Mouse (Mus musculus) heart, postnatal 36 days (tissue): ENCODE results near the gene Tbx18. TPM values are rescaled to one million over a fixed set of nuclear protein-coding genes. Genes with fewer than 3 reads are reported as not detected.

Experiments
- DNase-seq, 2 experiments: peaks; one replicate each; pipeline ENCODE4 v3.0.0; 2021 to 2022
- intact Hi-C: fragments of 180-260 bp; cut with DNase I; formaldehyde crosslinking; loops from one replicate; pipeline ENCODE4 v1.15.1; 2025
- total RNA-seq, 2 experiments: library from RNA; stranded (reverse); gene quantifications; 2 replicates each; pipeline ENCODE4 v1.2.3; 2021

The Tbx18 gene
- 1 to 10 TPM; 3.4 to 5.3 TPM for total RNA-seq

DNA sequence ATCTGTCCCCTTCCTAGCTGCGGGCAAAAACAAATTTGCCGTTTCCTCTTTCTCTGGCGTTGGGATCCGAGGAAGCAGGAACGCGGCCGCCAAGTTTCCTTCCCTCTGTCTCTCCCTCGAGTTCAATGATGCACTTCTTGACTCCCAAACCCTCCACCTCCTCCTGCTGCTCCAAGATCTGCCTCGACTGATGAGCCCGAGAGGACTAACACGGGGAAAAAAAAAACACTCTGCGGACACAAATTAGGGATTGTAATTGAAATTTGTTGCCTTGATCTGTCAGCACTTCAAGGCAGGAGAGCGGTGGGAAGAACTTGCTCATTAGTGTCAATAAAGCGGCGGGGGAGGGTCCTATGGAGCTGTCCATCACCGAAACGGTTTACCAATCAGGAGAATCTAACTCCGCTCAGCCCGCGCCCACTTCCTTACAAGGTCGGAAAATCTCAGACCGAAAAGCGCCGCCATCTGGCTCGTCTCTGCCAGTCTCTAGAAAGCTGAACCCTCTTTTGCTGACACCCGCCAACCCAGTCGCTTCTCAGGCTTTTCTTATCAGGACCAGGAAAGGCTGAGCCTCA is at the start of gene Tbx18:
TSS of gene Tbx18 (minus strand) at position 300 of the 575 bp plus-strand sequence.
- DNase-seq = peak; percentile 73 to 74
- intact Hi-C loops = loop anchor here (5.0 to 10.0 kb wide), 3 partner anchors 306 to 494 kb away; no protein-coding TSS in a partner anchor

DNA sequence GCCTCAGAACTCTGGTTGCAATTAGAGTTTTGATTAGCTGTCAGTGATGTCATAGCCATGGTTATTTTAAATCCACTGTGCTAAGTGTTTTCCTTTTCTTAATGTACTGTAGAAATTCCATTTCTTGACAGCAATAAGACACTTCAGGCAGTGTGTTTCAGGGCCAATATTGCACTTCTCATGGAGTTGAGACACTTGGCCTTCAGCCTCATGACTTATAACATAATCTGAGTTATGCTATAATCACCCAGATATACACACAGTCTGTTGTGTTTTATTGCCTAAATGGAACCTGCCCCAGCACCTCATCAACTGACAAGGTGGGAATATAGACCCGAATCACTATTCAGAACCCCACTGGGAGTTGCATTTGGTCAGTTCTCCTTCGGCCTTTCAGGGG is 42.9 kb upstream of the Tbx18 start:
- DNase-seq = no peak
- intact Hi-C loops = no loop called here

DNA sequence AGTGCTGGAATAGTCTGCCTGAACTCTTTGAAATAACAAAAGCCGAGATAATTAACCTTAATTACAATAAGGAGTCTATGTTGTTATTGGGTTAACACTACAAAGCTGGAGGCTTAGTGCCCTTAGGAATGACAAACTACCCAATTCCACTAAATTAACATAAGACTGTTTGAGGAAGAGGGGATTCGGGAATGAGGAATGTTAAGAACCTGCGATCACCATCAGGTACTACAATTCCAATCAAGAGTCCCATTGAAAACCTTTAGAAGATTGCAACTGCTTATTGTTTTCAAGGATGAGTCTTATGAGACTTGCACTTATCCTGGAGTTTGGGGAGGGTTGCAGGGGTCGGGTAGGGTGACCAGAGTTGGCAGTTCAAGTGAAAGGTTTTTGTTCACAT is 24.6 kb upstream of the Tbx18 start:
- DNase-seq = no peak
- intact Hi-C loops = no loop called here

DNA sequence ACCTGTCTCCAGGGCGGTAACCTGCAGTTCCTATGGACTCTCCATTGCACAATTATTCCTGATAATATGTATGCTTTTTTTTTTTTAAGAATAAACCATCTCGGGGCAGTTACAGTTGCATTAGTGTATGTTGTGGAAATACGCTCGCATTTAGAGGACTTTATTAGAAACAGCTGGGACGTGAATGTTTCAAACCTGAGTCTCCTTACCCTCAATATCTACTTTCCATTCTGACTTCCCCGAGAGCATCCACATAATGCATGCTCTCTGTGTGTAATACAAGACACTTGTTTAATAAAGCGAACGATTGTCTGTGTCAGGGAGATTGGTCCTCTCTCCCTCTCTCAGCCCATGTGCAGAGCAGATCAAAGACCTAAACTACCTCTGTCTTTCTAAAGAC is 10.5 kb upstream of the Tbx18 start:
- DNase-seq = no peak
- intact Hi-C loops = loop anchor here (5.0 kb wide), 1 partner anchor 101 kb away; no protein-coding TSS in a partner anchor

DNA sequence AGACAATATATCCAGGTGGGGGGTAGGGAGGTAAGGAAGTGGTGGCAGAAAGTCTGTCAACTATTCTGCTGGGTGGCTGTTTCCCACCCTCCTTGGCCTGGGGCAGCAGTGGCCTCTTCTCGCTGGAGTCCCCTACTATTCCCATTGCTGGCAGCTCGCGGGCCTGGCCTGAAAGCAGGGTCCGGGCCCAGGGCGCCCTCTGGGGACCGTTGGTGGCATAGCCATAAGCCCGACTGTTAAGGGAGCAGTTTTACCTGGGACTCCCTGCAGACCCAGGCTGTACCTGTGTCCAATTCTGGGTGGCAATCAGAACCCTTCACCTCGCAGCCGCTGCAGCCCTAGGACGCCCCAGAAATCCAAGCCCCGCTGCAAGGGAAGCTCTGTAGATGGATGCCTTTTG is 9.6 kb upstream of the Tbx18 start:
- DNase-seq = peak; percentile 55 to 70
- intact Hi-C loops = loop anchor here (5.0 kb wide), 1 partner anchor 102 kb away; no protein-coding TSS in a partner anchor

DNA sequence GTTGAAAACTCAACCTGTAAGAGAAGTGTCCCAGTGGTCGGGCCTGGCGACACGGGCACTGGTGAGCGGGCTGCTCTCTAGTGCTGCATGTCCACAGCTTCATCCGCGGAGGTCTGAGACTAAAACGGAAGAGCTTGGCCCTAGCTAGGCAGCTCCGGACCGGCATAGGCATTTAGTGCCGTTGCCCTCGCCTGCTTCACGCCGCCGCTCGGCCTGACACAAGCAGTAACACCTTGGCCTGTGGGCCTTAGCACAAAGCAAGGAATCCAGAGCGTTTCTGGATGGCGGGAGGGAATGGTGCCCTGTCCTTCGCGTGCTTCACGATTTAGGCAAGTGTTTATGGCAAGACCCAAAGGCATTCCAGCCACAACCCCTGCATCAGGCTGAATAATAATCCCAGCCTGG is 9.2 kb upstream of the Tbx18 start:
- intact Hi-C loops = loop anchor here (5.0 kb wide), 1 partner anchor 102 kb away; no protein-coding TSS in a partner anchor
- DNase-seq = peak in 1 of 2 experiments; percentile 23

DNA sequence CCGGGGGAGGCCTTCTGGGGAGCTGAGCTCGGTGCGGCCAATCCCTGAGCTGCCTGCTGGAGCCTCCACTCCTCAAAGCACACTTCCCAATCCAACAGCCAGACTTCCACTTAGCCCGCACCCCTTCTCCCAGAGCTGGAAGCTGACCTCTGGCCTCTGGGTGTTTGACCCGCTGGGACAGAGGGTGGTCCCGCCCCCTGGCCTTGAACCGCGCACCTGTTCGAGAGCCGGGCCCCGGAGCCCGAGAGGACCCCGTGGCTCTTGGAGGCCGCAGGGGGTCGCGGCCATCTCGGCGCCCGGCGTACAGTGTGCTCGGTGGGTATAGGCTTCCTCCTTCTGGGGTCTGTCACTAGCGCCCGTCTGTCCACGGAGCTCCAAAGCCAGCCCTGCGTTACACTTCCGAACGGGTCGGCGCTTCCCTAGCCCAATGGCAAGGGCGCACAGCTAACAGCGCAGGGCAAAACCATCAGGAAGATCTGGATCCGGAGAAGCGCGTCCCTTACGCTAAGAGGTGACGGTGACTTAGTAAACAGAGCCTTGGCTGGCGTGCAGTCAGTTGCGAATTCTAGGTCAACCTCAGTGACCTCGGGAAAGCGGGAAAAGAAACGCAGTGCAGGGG is 8.6 kb upstream of the Tbx18 start:
- intact Hi-C loops = loop anchor here (5.0 to 10.0 kb wide), 3 partner anchors 103 to 485 kb away; no protein-coding TSS in a partner anchor
- DNase-seq = peak; percentile 15 to 43

DNA sequence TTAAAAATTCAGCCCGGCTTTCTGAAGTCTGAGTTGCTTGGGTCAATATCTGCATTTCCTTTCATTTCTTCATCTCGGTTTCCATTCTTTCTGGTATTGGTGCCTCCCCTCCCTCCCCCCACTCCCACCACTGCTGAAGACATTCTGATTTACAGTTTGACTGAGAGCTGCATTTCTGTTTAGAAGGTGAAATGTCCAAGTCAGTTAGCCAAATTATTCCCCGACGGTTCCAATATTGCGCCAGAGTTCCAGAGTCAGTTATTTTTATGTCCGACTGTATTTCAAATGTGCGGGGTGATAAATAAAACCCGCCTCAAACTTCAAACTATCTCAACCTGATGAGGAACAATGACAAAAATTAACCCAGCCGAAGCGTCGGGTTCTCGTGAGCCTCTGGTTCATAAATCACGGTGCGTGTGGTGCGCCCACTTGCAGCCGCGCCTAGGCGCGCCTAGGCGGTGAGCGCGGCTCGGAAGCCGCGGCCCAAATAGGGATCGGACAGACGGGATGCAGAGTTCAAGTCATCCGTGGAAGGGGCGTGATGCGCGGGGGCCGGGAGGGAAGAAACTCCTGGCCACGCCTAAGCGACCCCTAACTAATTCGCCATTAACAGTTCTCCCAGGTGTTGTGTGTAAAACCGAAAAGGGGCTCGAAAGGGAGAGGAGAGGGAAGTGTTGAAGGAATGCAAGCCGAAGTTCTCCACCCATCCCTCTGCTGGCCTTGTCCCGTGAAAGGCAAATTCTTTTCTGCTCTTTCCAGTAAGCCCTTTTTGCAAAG is 7.9 kb upstream of the Tbx18 start:
- intact Hi-C loops = loop anchor here (10.0 kb wide), 2 partner anchors 314 to 486 kb away; no protein-coding TSS in a partner anchor

DNA sequence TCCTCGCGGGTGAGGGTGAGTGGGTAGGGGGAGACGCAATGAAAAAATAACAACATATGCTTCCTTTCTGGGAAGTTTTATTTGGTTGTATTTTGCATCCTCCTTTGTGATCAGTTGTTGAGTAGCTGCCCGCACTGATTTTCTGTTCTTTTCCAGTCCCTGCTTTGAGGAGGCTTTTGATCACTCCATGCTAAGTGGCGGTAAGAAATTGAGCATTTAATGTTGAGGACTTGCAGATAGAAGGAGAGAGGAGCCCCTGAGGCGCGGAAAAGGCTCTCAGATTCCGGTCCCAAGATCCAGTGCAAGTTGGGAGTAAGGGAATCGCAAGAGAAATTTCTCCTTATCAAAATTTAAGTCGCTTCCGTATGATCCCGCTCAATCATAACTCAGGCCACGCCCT is 7.1 kb upstream of the Tbx18 start:
- DNase-seq = no peak

More for the DNA sequence above, 7.9 kb upstream of the Tbx18 start:
- DNase-seq = peak in 1 of 2 experiments; percentile 20

DNA sequence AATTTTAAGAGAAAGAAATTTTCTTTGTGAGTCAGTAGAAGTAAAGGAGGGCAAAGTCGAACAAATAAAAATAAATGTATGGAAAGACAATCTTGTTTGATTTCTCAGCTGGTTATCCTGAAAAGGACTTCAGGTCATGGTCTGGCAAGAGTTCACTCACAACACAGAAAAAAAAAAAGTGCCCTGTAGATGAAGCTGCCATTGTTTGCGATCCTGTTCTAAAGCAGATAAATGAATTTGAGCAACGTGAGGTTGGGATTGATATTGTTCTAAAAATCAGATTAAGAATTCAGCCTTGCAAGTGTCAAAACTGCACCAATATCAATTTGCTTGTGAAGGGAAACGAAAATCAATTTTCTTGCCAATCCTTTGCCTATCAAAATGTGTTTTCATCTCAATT is 6.2 kb upstream of the Tbx18 start:
- intact Hi-C loops = loop anchor here (10.0 kb wide), 2 partner anchors 312 to 488 kb away; no protein-coding TSS in a partner anchor
- DNase-seq = no peak

More for the DNA sequence above, 7.1 kb upstream of the Tbx18 start:
- intact Hi-C loops = loop anchor here (10.0 kb wide), 2 partner anchors 313 to 487 kb away; no protein-coding TSS in a partner anchor

DNA sequence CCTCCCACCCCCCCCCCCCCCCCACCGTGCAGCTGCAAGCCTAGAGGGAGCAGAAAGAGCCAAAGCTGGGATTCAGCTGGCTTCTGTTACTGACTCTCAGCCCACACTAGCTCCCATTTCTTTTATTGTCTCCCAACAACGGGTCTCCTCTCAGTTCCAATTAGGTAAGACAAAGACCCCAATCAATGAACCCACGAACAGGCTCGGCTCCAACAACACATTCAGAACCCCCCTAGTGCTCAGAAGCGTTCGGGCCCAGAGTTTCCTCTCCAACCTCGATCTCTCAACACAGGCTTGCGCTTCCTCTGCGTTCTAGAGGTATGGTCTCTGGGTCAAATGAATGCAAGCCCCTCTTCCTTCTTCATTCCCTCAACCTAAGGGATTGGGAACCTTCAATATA is 4.0 kb upstream of the Tbx18 start:
- intact Hi-C loops = loop anchor here (10.0 kb wide), 2 partner anchors 310 to 490 kb away; no protein-coding TSS in a partner anchor

DNA sequence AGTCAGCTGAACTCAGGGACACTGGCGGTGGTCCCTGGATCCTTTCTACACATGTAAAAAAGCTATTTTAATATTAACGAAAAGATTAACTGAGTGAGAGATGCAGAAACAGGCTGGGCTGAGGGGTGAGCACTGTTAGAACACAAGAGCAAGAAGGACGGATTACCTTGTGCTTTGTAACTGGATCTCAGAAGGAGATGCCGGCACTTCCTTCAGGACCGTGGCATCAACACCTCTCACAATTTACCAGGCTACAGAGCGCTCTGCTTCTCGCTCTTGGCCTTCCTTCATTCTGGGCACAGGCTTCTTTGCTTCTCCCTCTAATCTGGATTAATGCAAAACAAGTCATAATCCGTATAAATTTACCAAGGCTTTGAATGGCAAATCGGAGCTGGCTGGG is 3.6 kb upstream of the Tbx18 start:
- no peak for DNase-seq
- intact Hi-C loops = loop anchor here (5.0 to 10.0 kb wide), 3 partner anchors 310 to 490 kb away; no protein-coding TSS in a partner anchor

More for the DNA sequence above, 4.0 kb upstream of the Tbx18 start:
- DNase-seq = no peak

DNA sequence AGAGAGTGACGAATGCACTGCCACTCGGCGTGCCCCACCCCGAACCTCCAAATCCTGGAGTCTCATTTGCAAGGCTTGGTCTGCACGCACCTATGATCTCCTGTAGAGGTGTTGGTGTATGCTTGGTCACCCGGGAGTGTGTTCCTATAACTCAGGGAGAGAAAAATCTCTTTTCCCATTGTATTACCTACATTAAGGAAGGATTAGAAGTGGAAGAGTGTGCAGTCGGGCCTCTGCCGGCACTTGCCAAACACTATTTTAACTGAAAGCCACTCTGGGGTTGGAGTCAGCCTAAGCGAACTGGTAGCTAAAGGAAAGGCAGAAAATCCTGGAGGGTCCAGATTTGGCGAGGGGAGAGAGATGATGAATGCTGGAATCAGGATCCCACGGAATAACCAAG is 2.7 kb upstream of the Tbx18 start:
- DNase-seq = no peak
- intact Hi-C loops = loop anchor here (5.0 to 10.0 kb wide), 3 partner anchors 309 to 491 kb away; no protein-coding TSS in a partner anchor

DNA sequence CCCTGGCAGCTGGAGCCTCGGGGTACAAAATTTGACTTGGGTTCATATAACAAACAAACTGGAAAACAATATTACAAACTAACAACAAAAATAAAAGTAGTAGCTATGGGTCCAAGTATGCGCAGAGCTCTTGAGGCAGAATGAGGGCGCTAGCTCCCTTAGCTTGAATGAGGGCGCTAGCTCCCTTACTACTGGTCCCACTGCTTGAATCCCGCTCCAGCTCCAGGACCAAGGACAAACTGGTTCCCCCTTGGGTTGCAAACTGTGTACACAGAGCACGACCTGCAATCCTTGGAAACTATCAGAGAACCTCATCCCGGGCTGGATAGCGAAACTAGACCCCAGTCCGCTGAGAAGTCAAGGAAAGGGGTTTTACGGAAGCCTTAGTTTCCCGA is 2.2 kb upstream of the Tbx18 start:
- intact Hi-C loops = loop anchor here (5.0 to 10.0 kb wide), 3 partner anchors 308 to 492 kb away; no protein-coding TSS in a partner anchor
- peak in 1 of 2 experiments; percentile 16 for DNase-seq

DNA sequence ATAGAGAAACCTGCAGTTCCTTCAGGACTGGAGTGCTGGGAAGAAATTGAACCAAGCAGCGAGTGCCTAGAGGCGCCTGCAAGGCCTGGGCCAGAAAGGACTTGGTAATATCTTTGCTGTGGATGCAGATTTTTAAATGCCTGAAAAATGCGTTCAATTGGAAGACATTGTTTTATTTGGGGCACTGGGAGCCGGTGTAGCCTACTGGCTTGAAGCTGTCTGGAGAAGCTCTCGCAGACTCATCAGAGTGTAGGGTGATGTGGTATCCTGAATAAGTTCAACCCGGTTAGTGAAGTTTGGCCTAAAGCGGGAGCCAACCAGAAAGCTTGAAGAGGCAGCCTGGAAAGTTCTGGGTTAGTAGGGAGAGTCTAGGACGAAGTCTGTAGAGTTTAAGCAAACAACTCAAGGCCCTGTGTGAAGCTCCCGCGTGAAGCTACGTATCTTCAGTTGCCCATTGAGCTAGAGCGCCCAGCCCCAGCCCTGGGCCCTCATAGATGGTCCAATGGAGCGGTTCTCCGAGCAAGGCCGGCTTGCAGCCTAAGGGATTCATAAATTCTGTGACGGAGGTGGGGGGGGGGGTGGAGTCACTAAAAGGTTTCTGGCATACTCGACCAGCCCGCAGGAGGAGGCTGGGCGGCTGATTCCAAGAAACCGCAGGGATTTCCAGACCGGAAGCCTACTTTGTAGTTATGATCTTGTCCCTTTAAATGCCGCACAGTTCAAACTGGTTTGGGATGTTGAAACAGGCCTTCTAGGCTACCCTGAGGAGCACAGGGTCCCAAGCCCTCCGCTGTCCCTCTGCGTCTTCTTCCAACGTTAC is 1.6 kb upstream of the Tbx18 start:
- intact Hi-C loops = loop anchor here (5.0 to 10.0 kb wide), 3 partner anchors 308 to 492 kb away; no protein-coding TSS in a partner anchor
- peak; percentile 17 to 50 for DNase-seq

DNA sequence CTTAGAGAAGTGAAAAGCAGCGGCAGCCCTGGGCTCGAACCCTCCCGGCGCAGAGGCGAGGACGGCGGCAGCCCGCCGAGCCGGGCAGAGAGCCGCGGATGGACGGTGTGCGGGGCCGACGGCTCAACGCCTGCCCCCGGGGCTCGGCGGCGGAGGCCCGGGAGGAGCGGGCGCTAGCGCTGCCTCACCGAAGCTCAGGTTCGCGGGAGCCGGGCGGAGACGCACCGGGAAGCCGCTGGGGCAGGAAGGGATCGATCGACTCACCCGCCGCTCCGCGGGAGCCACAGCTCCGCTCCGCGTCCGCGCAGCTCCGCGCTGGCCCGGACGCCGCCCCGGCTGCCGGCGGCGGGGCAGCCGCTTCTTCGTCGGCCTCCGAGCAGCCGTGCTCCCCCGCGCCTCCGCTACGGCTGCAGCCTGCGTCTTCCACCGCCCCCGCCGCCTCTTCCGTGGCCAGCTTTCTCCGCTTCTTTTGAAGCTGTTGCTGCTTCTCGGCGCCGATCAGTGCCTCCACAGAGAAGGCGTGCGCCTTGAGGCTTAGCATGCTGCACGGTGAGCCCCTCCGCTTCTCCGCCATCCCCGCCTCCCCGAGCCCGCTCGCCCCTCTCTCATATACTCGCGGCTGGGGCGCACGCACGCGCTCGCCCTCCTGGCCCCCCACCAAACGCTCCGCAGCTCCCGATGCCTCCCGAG is 644 bp downstream of the Tbx18 start:
- DNase-seq = peak; percentile 44 to 71
- intact Hi-C loops = loop anchor here (5.0 to 10.0 kb wide), 3 partner anchors 306 to 494 kb away; no protein-coding TSS in a partner anchor

DNA sequence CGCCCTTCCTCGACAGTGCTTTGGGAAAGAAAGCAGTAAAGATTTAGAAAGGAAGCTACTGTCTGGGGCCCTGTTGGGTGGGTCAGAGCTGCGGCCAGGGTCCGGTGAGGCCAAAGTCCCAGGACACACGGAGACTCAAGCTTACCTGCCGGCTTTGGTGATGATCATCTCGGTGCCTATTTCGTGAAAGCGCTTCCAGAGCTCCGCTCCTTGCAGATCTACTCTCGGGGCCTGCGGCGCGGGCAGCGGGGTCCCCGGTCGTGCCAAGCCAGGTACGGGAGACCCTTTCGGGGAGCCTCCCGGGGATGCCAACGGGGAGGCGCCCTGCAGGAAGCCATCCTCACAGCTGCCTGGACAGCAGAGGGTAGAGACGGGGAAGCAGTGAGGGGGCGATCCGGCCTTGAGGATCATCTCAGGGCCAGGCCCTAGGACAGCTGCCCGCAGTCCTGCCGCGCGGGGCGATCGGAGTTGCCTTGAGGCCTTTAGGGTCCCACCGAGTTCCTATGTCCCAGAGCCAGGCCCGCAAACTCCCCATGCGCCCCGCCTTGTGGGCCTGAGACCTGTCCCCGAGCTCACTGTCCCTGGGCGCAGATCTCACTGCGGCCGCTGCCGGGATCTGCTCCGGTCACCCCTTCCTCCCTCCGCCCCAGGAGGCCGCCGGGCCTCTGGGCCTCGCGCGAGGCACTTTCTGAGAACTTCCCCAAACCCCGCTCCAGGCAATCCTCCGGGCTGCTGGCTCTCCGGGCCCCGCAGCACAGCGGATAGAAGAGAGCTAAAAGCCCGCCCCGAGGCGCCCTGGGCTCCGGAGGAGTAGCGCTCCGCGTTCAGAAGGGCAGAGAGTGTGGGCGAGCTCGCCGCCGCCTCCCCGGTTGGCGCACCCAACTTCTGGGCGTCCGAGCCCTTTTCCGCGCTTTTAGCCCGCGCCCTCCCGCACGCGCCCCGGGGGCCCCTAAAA is 1.5 kb downstream of the Tbx18 start:
- intact Hi-C loops = loop anchor here (5.0 to 10.0 kb wide), 3 partner anchors 305 to 495 kb away; no protein-coding TSS in a partner anchor
- DNase-seq = peak; percentile 43 to 75

DNA sequence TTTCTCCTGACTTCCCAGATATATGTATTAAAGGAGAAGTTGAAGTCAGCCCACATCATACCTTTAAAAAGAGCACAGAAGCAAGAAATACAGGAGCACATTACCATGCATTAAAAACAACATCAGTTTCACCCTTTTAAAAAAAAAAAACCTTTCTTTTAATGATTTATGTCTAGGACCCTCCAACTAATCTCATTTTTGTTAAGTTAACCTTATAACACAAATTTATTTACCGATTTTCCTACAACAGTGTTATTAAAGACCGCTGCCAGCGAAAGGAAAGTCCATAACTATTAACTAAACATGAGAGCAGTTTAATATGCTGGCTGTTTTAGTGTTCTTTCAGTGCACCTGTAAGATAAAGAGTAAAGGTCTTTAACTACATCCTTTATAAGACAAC is 3.0 kb downstream of the Tbx18 start:
- no peak for DNase-seq
- intact Hi-C loops = no loop called here
